Comparison of ENCODE assay signal across 9 mouse cellular contexts in genomic region chr19:60463896-60464295, GRCm38 (mm10). TPM values are rescaled to one million over a fixed set of nuclear protein-coding genes. Genes with fewer than 3 reads are reported as not detected.
A peak's percentile ranks its signal among the peaks of the same experiment; 100 is the strongest.
DNase-seq lines count a peak whose midpoint lies in the region; ATAC-seq and TF ChIP-seq lines count a peak whose summit lies in the region.
"Had no signal": no experiment of that assay in that cellular context is flagged by ENCODE, and none has a peak within 500 bp of the region (broad histone marks: within the 10 kb centered on the region; RNA-seq: fewer than 3 reads in every experiment).

No protein-coding gene starts in this region.

- no peaks in the 10 kb centered on the region for H3K9me3 ChIP-seq in neural tube, embryonic 14.5 days (ENCODE audit: control insufficient read depth, low read length)
- H3K9me3 ChIP-seq in lung, embryonic 14.5 days (ENCODE audit: low read depth, low read length), result no peaks in the 10 kb centered on the region
- H3K9me3 ChIP-seq in stomach, embryonic 14.5 days (ENCODE audit: control insufficient read depth, low read depth, low read length), result no peaks in the 10 kb centered on the region
- H3K9me3 ChIP-seq: liver, embryonic 15.5 days had no signal

- H3K27ac ChIP-seq in neural tube, embryonic 14.5 days (ENCODE audit: low read depth, low read length), result peak overlapping the region; percentile 19; the same call in 1 of the 2 replicates
- H3K27ac ChIP-seq in lung, embryonic 14.5 days (ENCODE audit: low read depth), result no peak overlapping the region
- no peak overlapping the region for H3K27ac ChIP-seq in stomach, embryonic 14.5 days (ENCODE audit: low read length)
- H3K27ac ChIP-seq: liver, embryonic 15.5 days had no signal

- no peak overlapping the region for H3K4me3 ChIP-seq in neural tube, embryonic 14.5 days (ENCODE audit: low read depth, low read length)
- H3K4me3 ChIP-seq in lung, embryonic 14.5 days (ENCODE audit: low read depth, low read length), result no peak overlapping the region
- no peak overlapping the region for H3K4me3 ChIP-seq in stomach, embryonic 14.5 days (ENCODE audit: low read depth, low read length)
- H3K4me3 ChIP-seq: liver, embryonic 15.5 days had no signal

- peak; percentile 53; the same call in 1 of the 2 replicates for ATAC-seq in neural tube, embryonic 14.5 days (ENCODE audit: low read depth)
- peak; percentile 33 for ATAC-seq in granulocyte monocyte progenitor cell, adult 5-6 weeks (replicated peaks; ENCODE audit: poor library complexity, severe bottlenecking)
- ATAC-seq in lung, embryonic 14.5 days (ENCODE audit: insufficient read depth), result peak; percentile 85
- peak; percentile 42; the same call in 1 of the 2 replicates for ATAC-seq in stomach, embryonic 14.5 days (ENCODE audit: insufficient number of reproducible peaks, insufficient read depth, low FRiP score, low read depth)

- no peak overlapping the region for H3K9ac ChIP-seq in neural tube, embryonic 14.5 days (replicated peaks; ENCODE audit: low read depth, low read length)
- H3K9ac ChIP-seq in lung, embryonic 14.5 days, result no peak overlapping the region
- no peak overlapping the region for H3K9ac ChIP-seq in stomach, embryonic 14.5 days (replicated peaks; ENCODE audit: low read depth, low read length)
- H3K9ac ChIP-seq: liver, embryonic 15.5 days had no signal

- WGBS in neural tube, embryonic 14.5 days, result 39% methylated on average over 3 of the region's 3 CpGs
- WGBS in lung, embryonic 14.5 days, result 10% methylated on average over 3 of the region's 3 CpGs
- 21% methylated on average over 3 of the region's 3 CpGs for WGBS in stomach, embryonic 14.5 days

- H3K36me3 ChIP-seq in neural tube, embryonic 14.5 days (ENCODE audit: control insufficient read depth, insufficient read depth, low read length), result no peaks in the 10 kb centered on the region
- H3K36me3 ChIP-seq in lung, embryonic 14.5 days (ENCODE audit: insufficient read depth), result no peaks in the 10 kb centered on the region
- no peaks in the 10 kb centered on the region for H3K36me3 ChIP-seq in stomach, embryonic 14.5 days (ENCODE audit: control insufficient read depth, insufficient read depth, low read length)
- H3K36me3 ChIP-seq: liver, embryonic 15.5 days had no signal

- peaks cover 20% of the 10 kb centered on the region for H3K27me3 ChIP-seq in neural tube, embryonic 14.5 days (ENCODE audit: control insufficient read depth, insufficient read depth, low read length)
- peaks cover 32% of the 10 kb centered on the region for H3K27me3 ChIP-seq in lung, embryonic 14.5 days (ENCODE audit: insufficient read depth, low read length)
- H3K27me3 ChIP-seq in stomach, embryonic 14.5 days (ENCODE audit: control insufficient read depth, insufficient read depth, low read length), result peaks cover 20% of the 10 kb centered on the region

- no peak for TF ChIP-seq CTCF in lung, embryonic 14.5 days (IDR thresholded peaks at IDR 0.05; ENCODE audit: low read depth)

- H3K4me2 ChIP-seq in neural tube, embryonic 14.5 days (ENCODE audit: low read depth, low read length), result no peak overlapping the region
- H3K4me2 ChIP-seq in lung, embryonic 14.5 days, result no peak overlapping the region
- no peak overlapping the region for H3K4me2 ChIP-seq in stomach, embryonic 14.5 days (replicated peaks; ENCODE audit: low read depth, low read length)
- H3K4me2 ChIP-seq: liver, embryonic 15.5 days had no signal

- no peak for DNase-seq in neural tube, embryonic 10.5 days (ENCODE audit: extremely low spot score, low spot score)
- peak; percentile 96 to 97 for DNase-seq in cerebellum, postnatal 10 days
- peak; percentile 43 to 49 for DNase-seq in kidney, postnatal 25 days
- peak; percentile 95 for DNase-seq in lung, embryonic 14.5 days
- DNase-seq in thymus, adult 18-20 months, result no peak

- peaks cover 12% of the 10 kb centered on the region; the same call in 1 of the 2 replicates for H3K4me1 ChIP-seq in neural tube, embryonic 14.5 days (ENCODE audit: control insufficient read depth, insufficient read depth, low read length)
- no peaks in the 10 kb centered on the region for H3K4me1 ChIP-seq in lung, embryonic 14.5 days (ENCODE audit: insufficient read depth)
- peaks cover 4% of the 10 kb centered on the region; the same call in 1 of the 2 replicates for H3K4me1 ChIP-seq in stomach, embryonic 14.5 days (ENCODE audit: control insufficient read depth, insufficient read depth, low read length)

RNA-seq across cellular contexts. Expression of gene Prlhr, which starts 4.2 kb away (rescaled TPM):
- polyA plus RNA-seq in neural tube, embryonic 14.5 days (2014; fragmentation: Nextera tagmentation; extraction: Ambion mirVana), result 0.22 and 0.29 TPM in 2 replicates
- total RNA-seq in granulocyte monocyte progenitor cell, adult 5-6 weeks (2014; fragmentation: Nextera tagmentation), result not detected in 2 replicates
- not detected in 2 replicates for total RNA-seq in granulocyte monocyte progenitor cell, adult 5-6 weeks (2017)
- not detected in 2 replicates for polyA plus RNA-seq in lung, embryonic 14.5 days (2014; fragmentation: Nextera tagmentation; extraction: Ambion mirVana)
- not detected in 2 replicates for polyA plus RNA-seq in stomach, embryonic 14.5 days (2014; fragmentation: Nextera tagmentation; extraction: Ambion mirVana)
- polyA plus RNA-seq: liver, embryonic 15.5 days had no signal

Comparison
In these comparisons a context has a peak if more than half of its experiments do, and no peak if none do; other contexts are left out.
1. ATAC-seq: peak in every context shown above with its lines; median percentile 85 in lung, embryonic 14.5 days; 53 in neural tube, embryonic 14.5 days; 42 in stomach, embryonic 14.5 days; 33 in granulocyte monocyte progenitor cell, adult 5-6 weeks.
2. DNase-seq: peak in cerebellum, postnatal 10 days (2 of 2), kidney, postnatal 25 days (2 of 2) and lung, embryonic 14.5 days (single experiment); none in neural tube, embryonic 10.5 days (single experiment) and thymus, adult 18-20 months (0 of 2).